ENCODE assay signal across 14 mouse cellular contexts in the genomic region with DNA sequence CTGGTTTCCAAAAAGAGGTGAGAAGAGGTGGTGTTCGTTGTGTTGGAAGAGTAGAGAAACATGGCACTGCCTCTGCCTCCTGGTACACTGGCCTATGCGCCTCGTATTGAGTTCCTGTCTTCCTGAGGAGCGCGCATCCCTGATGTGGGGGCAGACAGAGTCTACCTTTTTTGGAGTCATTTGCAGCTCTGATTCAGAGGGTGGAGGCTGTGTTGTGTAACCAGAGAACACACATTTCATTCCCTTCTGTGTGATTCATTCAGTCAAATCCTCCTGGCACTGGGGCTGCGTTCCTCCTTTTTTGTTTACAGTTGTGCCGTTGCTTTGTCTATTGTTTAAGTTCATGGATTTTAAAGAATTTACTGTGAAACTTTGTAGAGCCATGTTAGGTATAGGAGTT.
DNase-seq lines count a peak whose midpoint lies in the region; ATAC-seq and TF ChIP-seq lines count a peak whose summit lies in the region.
"Had no signal": no experiment of that assay in that cellular context is flagged by ENCODE, and none has a peak within 500 bp of the region (broad histone marks: within the 10 kb centered on the region; RNA-seq: fewer than 3 reads in every experiment).

No protein-coding gene starts in this region.

- no peaks in the 10 kb centered on the region for H3K36me3 ChIP-seq in hindbrain, embryonic 10.5 days
- no peaks in the 10 kb centered on the region for H3K36me3 ChIP-seq in hindbrain, embryonic 14.5 days (replicated peaks; ENCODE audit: control insufficient read depth, insufficient read depth)
- no peaks in the 10 kb centered on the region for H3K36me3 ChIP-seq in thymus, adult 2 months (ENCODE audit: control insufficient read depth, insufficient read depth, low read length)
- H3K36me3 ChIP-seq: embryonic facial prominence, embryonic 12.5 days; forebrain, embryonic 15.5 days; midbrain, embryonic 13.5 days had no signal

- ATAC-seq in hindbrain, embryonic 14.5 days (ENCODE audit: low FRiP score): no peak
- ATAC-seq: forebrain, embryonic 15.5 days; inflammation-experienced regulatory T-cells, adult 6 months; midbrain, embryonic 13.5 days had no signal

- TF ChIP-seq POLR2A in thymus, adult 2 months (IDR thresholded peaks at IDR 0.05; ENCODE audit: control insufficient read depth, extremely low read depth, insufficient read depth, low read length, poor library complexity): no peak

- WGBS in hindbrain, embryonic 10.5 days: 76% methylated on average over 7 of the region's 7 CpGs
- WGBS in hindbrain, embryonic 14.5 days: 66% methylated on average over 7 of the region's 7 CpGs
- 88% methylated on average over 7 of the region's 7 CpGs for WGBS in thymus, adult 2 months

- DNase-seq in hindbrain, embryonic 10.5 days (ENCODE audit: low spot score): no peak
- no peak for DNase-seq in hindbrain, embryonic 14.5 days (ENCODE audit: low spot score)
- peak; percentile 27 to 36 for DNase-seq in urinary bladder, postnatal 36 days (ENCODE audit: low spot score in 2 of 2)
- DNase-seq in urinary bladder, postnatal 4 days (ENCODE audit: low spot score in 2 of 2): no peak
- peak; percentile 9 to 24 for DNase-seq in layer of hippocampus, postnatal 36 days
- DNase-seq in thymus, adult 2 months: no peak
- DNase-seq in lung, postnatal 10 days: no peak
- DNase-seq: cerebellum, adult 9-11 months; heart, postnatal 14 days; kidney, postnatal 25 days had no signal

- no peaks in the 10 kb centered on the region for H3K27me3 ChIP-seq in hindbrain, embryonic 10.5 days (ENCODE audit: insufficient read depth, poor library complexity, severe bottlenecking)
- no peaks in the 10 kb centered on the region for H3K27me3 ChIP-seq in hindbrain, embryonic 14.5 days (ENCODE audit: control insufficient read depth, insufficient read depth, low read length)
- no peaks in the 10 kb centered on the region for H3K27me3 ChIP-seq in thymus, adult 2 months (ENCODE audit: control insufficient read depth, insufficient read depth, low read length)
- H3K27me3 ChIP-seq: embryonic facial prominence, embryonic 12.5 days; forebrain, embryonic 15.5 days; midbrain, embryonic 13.5 days had no signal

- H3K9ac ChIP-seq in hindbrain, embryonic 14.5 days: no peak overlapping the region
- H3K9ac ChIP-seq: embryonic facial prominence, embryonic 12.5 days; forebrain, embryonic 15.5 days; midbrain, embryonic 13.5 days had no signal

- no peak overlapping the region for H3K4me2 ChIP-seq in hindbrain, embryonic 14.5 days (replicated peaks)
- H3K4me2 ChIP-seq: embryonic facial prominence, embryonic 12.5 days; forebrain, embryonic 15.5 days; midbrain, embryonic 13.5 days had no signal

- no peak for TF ChIP-seq CTCF in thymus, adult 2 months (IDR thresholded peaks at IDR 0.05; ENCODE audit: borderline replicate concordance, control insufficient read depth, extremely low read depth, insufficient read depth, low read length, poor library complexity)

- H3K4me3 ChIP-seq in hindbrain, embryonic 10.5 days: no peak overlapping the region
- H3K4me3 ChIP-seq in hindbrain, embryonic 14.5 days (replicated peaks; ENCODE audit: low read length): no peak overlapping the region
- H3K4me3 ChIP-seq in thymus, adult 2 months (ENCODE audit: control insufficient read depth, insufficient read depth, low read length): no peak overlapping the region
- H3K4me3 ChIP-seq: embryonic facial prominence, embryonic 12.5 days; forebrain, embryonic 15.5 days; midbrain, embryonic 13.5 days had no signal

- peak overlapping the region; percentile 23; the same call in 1 of the 2 replicates for H3K27ac ChIP-seq in hindbrain, embryonic 10.5 days
- H3K27ac ChIP-seq in hindbrain, embryonic 14.5 days: no peak overlapping the region
- H3K27ac ChIP-seq in thymus, adult 2 months (ENCODE audit: control insufficient read depth, insufficient read depth, low read length): no peak overlapping the region
- H3K27ac ChIP-seq: embryonic facial prominence, embryonic 12.5 days; forebrain, embryonic 15.5 days; midbrain, embryonic 13.5 days had no signal

- H3K4me1 ChIP-seq in hindbrain, embryonic 10.5 days (replicated peaks): 0 out of 2 replicates have a peak, but pooled peaks cover 4% of the 10 kb centered on the region
- H3K4me1 ChIP-seq in hindbrain, embryonic 14.5 days (replicated peaks; ENCODE audit: control insufficient read depth, insufficient read depth, low read length): no peaks in the 10 kb centered on the region
- H3K4me1 ChIP-seq in thymus, adult 2 months (replicated peaks; ENCODE audit: control insufficient read depth, insufficient read depth, low read length): no peaks in the 10 kb centered on the region
- H3K4me1 ChIP-seq: forebrain, embryonic 15.5 days; midbrain, embryonic 13.5 days had no signal

- no peaks in the 10 kb centered on the region for H3K9me3 ChIP-seq in hindbrain, embryonic 10.5 days
- no peaks in the 10 kb centered on the region for H3K9me3 ChIP-seq in hindbrain, embryonic 14.5 days (ENCODE audit: control insufficient read depth, low read length)
- H3K9me3 ChIP-seq: embryonic facial prominence, embryonic 12.5 days; forebrain, embryonic 15.5 days; midbrain, embryonic 13.5 days had no signal

Comparison
In these comparisons a context has a peak if more than half of its experiments do, and no peak if none do; other contexts are left out.
1. DNase-seq: peak in urinary bladder, postnatal 36 days (2 of 2) and layer of hippocampus, postnatal 36 days (2 of 2); none in hindbrain, embryonic 10.5 days (single experiment), hindbrain, embryonic 14.5 days (single experiment), urinary bladder, postnatal 4 days (0 of 2), thymus, adult 2 months (single experiment) and lung, postnatal 10 days (single experiment).